Mouse (Mus musculus) embryonic facial prominence, embryonic 14.5 days (tissue): ENCODE measurements around the gene Rpl39. TPM values are rescaled to one million over a fixed set of nuclear protein-coding genes. Genes with fewer than 3 reads are reported as not detected.

Experiments used
- ATAC-seq: fragments of 200-750 bp; cut with Nextera tagmentation; 2 replicates; pipeline ENCODE4 v1.8.0; 2017; ENCODE audit warnings: low read depth, moderate number of reproducible peaks, moderate TSS enrichment
- DNase-seq: peaks from one replicate; pipeline ENCODE4 v3.0.0-alpha.2; 2015; ENCODE audit warnings: low spot score
- H3K27ac ChIP-seq: fragments of 300-500 bp; sonication (generic); replicated peaks from 2 replicates; pipeline ENCODE4 v1.5.1; 2014; ENCODE audit warnings: low read depth, mild to moderate bottlenecking, low read length, moderate library complexity
- H3K27me3 ChIP-seq: fragments of 300-500 bp; sonication (generic); replicated peaks from 2 replicates; pipeline ENCODE4 v1.6.1; 2014; ENCODE audit warnings: low read length; ENCODE audit not compliant: control insufficient read depth, insufficient read depth
- H3K36me3 ChIP-seq: fragments of 300-500 bp; sonication (generic); 2 replicates; pipeline ENCODE4 v1.6.1; 2014; ENCODE audit warnings: low read length, mixed read lengths; ENCODE audit not compliant: control insufficient read depth, insufficient read depth
- H3K4me1 ChIP-seq: fragments of 300-500 bp; sonication (generic); 2 replicates; pipeline ENCODE4 v1.6.1; 2014; ENCODE audit warnings: antibody characterized with exemption, low read length; ENCODE audit not compliant: control insufficient read depth, insufficient read depth
- H3K4me2 ChIP-seq: fragments of 300-500 bp; sonication (generic); 2 replicates; pipeline ENCODE4 v1.6.1; 2014; ENCODE audit warnings: low read depth, mild to moderate bottlenecking, low read length, moderate library complexity, mixed read lengths
- H3K4me3 ChIP-seq: fragments of 300-500 bp; sonication (generic); 2 replicates; pipeline ENCODE4 v1.5.1; 2014; ENCODE audit warnings: low read depth, mild to moderate bottlenecking, low read length
- H3K9ac ChIP-seq: fragments of 300-500 bp; sonication (generic); 2 replicates; pipeline ENCODE4 v1.6.1; 2014; ENCODE audit warnings: low read depth, mild to moderate bottlenecking, low read length, moderate library complexity, mixed read lengths
- H3K9me3 ChIP-seq: fragments of 300-500 bp; sonication (generic); 2 replicates; pipeline ENCODE4 v1.6.1; 2016; ENCODE audit warnings: low read length; ENCODE audit not compliant: control insufficient read depth
- WGBS: fragments of 180-500 bp; shearing (Covaris S2); extraction: QIAGEN DNeasy Blood & Tissue Kit; methylation state at CpG from one replicate; pipeline ENCODE4 v1.1.7; 2014; 5-methylcytosine and 5-hydroxymethylcytosine counted together
- polyA plus RNA-seq: library from polyadenylated mRNA; unstranded; fragments of >200 nt; fragmentation: Nextera tagmentation; extraction: Ambion mirVana; gene quantifications from 2 replicates; pipeline ENCODE4 v1.2.1, GENCODE M21; 2014

Gene Rpl39
- polyA plus RNA-seq, 1 experiment from 2014 or later = 763 TPM

GRCm38 (mm10) chrX:37048066-37048889, 36.9 kb downstream of the Rpl39 start, which contains the start of gene Sowahd:
Gene Sowahd (plus strand): TSS chrX:37048845.
- Histone ChIP-seq H3K27ac (no peak within 1 kb of the TSS), H3K27me3 (peaks cover 63% of the 10 kb centered on the region), H3K9me3 (no peaks in the 10 kb centered on the region), H3K4me3 (peak within 1 kb of the TSS; percentile 36), H3K4me1 (no peaks in the 10 kb centered on the region), H3K36me3 (no peaks in the 10 kb centered on the region), H3K9ac (no peak within 1 kb of the TSS), H3K4me2 (peak within 1 kb of the TSS; percentile 56)
- ATAC-seq (no peak), DNase-seq (no peak)
- 21% methylated on average over 24 of the region's 38 CpGs for WGBS

- Histone ChIP-seq H3K9ac (no peak overlapping the region), H3K9me3 (no peaks in the 10 kb centered on the region), H3K4me2 (no peak overlapping the region), H3K27me3 (peaks cover 20% of the 10 kb centered on the region), H3K36me3 (no peaks in the 10 kb centered on the region), H3K4me3 (no peak overlapping the region), H3K27ac (no peak overlapping the region), H3K4me1 (no peaks in the 10 kb centered on the region)
- ATAC-seq (no peak), DNase-seq (peak; percentile 20)
- WGBS = 20% methylated on average over 9 of the region's 9 CpGs
These were observed 42.5 kb downstream of the Rpl39 start for GRCm38 (mm10) chrX:37042726-37043125.

Other genes with a start within 250 kb of the Rpl39 start
- gene Ube2a, start 211.5 kb downstream of the Rpl39 start, polyA plus RNA-seq = 124 and 125 TPM in 2 replicates
- 31.9 and 33.9 TPM in 2 replicates for gene C330007P06Rik, start 211.3 kb downstream of the Rpl39 start, polyA plus RNA-seq
- 2.6 and 2.7 TPM in 2 replicates for gene Nkrf, start 182.5 kb downstream of the Rpl39 start, polyA plus RNA-seq
- 30.5 and 37.3 TPM in 2 replicates for gene Sept6, start 93.6 kb downstream of the Rpl39 start, polyA plus RNA-seq
- 0.30 and 0.35 TPM in 2 replicates for gene Sowahd, start 36.6 kb downstream of the Rpl39 start, polyA plus RNA-seq
- gene Upf3b, start 24.9 kb upstream of the Rpl39 start, polyA plus RNA-seq = 12.2 and 13.4 TPM in 2 replicates
- gene Nkap, start 41.4 kb upstream of the Rpl39 start, polyA plus RNA-seq = 12.6 and 13.2 TPM in 2 replicates
- 0.26 and 0.82 TPM in 2 replicates for gene Akap14, start 83.4 kb upstream of the Rpl39 start, polyA plus RNA-seq
- gene Ndufa1, start 105.8 kb upstream of the Rpl39 start, polyA plus RNA-seq = 469 and 531 TPM in 2 replicates
- gene Rnf113a1, start 105.8 kb upstream of the Rpl39 start, polyA plus RNA-seq = 8.8 and 9.9 TPM in 2 replicates
- gene Gm9, start 125.6 kb upstream of the Rpl39 start, polyA plus RNA-seq = not detected in 2 replicates
- not detected in 2 replicates for gene Rhox1, start 136.9 kb upstream of the Rpl39 start, polyA plus RNA-seq
- gene Rhox2a, start 159.6 kb upstream of the Rpl39 start, polyA plus RNA-seq = not detected in 2 replicates
- not detected in 2 replicates for gene Rhox3a, start 164.5 kb upstream of the Rpl39 start, polyA plus RNA-seq
- gene Rhox4a, start 179.9 kb upstream of the Rpl39 start, polyA plus RNA-seq = not detected in 2 replicates